Mouse (Mus musculus): ENCODE results near the gene Lrfn2. TPM values are rescaled to one million over a fixed set of nuclear protein-coding genes. Genes with fewer than 3 reads are reported as not detected.

Lrfn2 gene
- polyA plus RNA-seq (2015; fragmentation: Nextera tagmentation; extraction: Ambion mirVana): not detected in 2 replicates

DNA sequence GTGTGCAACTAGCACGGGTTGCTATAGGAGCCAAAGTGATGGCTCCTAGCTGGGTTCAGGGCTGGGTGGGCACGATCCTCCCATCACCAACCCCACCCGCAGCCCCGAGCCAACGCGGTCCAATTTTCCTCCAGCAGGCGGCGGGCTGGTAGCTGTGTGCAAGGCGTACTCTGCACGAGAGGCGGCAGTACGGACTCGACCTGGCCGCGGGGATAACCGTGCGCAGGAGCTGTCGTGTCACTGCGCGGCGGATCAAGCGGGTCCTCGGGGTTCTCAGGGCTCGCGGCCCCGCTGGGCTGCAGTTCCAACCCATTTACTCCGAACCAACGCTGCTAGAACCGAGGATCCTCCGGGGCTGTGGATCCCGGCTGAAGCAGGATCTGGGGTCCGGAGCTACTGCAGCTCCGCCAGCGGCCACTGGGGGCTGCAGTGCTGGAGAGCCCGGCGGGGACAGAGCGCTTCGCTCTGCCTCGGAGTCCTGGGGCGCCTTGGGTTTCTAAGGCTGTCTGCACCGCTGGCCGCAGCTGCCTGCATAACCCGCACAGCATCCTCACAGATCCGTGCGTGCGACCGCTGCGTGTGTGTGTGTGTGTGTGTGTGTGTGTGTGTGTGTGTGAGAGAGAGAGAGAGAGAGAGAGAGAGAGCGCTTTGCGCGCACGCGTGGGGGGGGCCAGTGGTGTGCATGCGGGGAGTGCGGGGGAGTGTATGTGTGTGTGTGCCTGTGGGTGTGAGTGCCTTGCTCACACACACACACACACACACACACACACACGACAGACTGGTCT lies at the start of gene Lrfn2:
TSS of gene Lrfn2 (plus strand) at position 759 of the 785 bp plus-strand sequence.
- H3K36me3 ChIP-seq (ENCODE audit: control insufficient read depth, insufficient read depth): no peaks in the 10 kb centered on the region
- H3K27me3 ChIP-seq (ENCODE audit: control insufficient read depth, insufficient read depth, low read depth, low read length): peaks cover 25% of the 10 kb centered on the region
- peak within 1 kb of the TSS; percentile 60 for H3K4me2 ChIP-seq (ENCODE audit: low read depth, low read length)
- no peak within 1 kb of the TSS; the same call in 1 of the 2 replicates for H3K9ac ChIP-seq (ENCODE audit: low read depth, low read length)
- H3K4me3 ChIP-seq (ENCODE audit: low read depth, low read length): peak within 1 kb of the TSS; percentile 49
- ATAC-seq (ENCODE audit: low read depth): peak; percentile 62; the same call in 1 of the 2 replicates
- no peak within 1 kb of the TSS for H3K27ac ChIP-seq (ENCODE audit: low read length)
- H3K4me1 ChIP-seq (ENCODE audit: control insufficient read depth, low read depth, low read length): no peaks in the 10 kb centered on the region
- H3K9me3 ChIP-seq (replicated peaks; ENCODE audit: control insufficient read depth, low read length): no peaks in the 10 kb centered on the region
- 1% methylated on average over 55 of the region's 56 CpGs for WGBS (ENCODE audit: insufficient replicate concordance)

DNA sequence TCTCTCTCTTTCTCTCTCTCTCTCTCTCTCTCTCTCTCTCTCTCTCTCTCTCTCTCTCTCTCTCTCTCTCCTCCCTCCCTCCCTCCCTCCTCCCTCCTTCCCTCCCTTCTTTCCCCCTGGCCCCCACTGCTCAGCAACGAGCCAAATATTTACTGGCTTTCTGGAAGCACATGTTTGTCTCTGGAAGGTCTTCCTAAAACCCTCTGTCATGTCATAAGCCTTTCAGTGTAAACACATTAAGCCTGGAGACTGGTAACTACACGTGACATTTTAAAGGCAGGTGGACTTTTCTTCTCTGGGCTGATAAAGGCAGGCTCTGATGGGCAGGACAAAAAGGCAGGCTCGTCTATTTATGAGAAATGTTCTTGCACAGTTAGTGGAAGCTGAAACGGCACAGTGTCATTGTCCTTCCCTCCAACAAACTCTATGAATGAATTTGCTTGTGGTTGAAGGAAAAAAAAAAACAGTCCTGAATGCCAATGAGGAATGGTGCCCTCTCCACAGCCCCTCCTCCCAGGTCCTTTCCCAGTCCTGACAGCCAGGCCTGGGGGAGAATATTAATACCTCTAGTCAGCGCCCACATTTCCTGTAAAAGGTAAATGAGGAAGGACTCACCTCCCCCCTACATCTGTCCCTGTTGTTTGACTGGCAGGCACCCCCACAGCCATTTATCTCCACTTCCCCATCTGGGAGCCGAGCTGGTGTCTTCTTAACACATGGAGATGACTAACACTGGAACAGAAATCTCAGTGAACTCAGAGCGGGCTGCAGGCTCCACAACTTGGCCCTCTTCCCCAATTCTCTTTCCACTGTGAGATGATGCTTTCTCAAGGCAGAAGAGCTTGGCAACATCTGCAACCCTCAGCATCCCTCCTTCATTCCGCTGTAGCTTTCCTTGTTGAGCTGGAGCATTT lies 44.5 kb upstream of the Lrfn2 start:
- 25% methylated on average over 8 of the region's 8 CpGs for WGBS (ENCODE audit: insufficient replicate concordance)
- H3K36me3 ChIP-seq (ENCODE audit: control insufficient read depth, insufficient read depth): no peaks in the 10 kb centered on the region
- H3K27ac ChIP-seq (ENCODE audit: low read length): no peak overlapping the region
- ATAC-seq (ENCODE audit: low read depth): no peak
- no peak overlapping the region for H3K4me2 ChIP-seq (ENCODE audit: low read depth, low read length)
- no peak overlapping the region for H3K4me3 ChIP-seq (ENCODE audit: low read depth, low read length)
- no peaks in the 10 kb centered on the region for H3K9me3 ChIP-seq (replicated peaks; ENCODE audit: control insufficient read depth, low read length)
- H3K4me1 ChIP-seq (ENCODE audit: control insufficient read depth, low read depth, low read length): no peaks in the 10 kb centered on the region
- H3K9ac ChIP-seq (ENCODE audit: low read depth, low read length): no peak overlapping the region
- H3K27me3 ChIP-seq (ENCODE audit: control insufficient read depth, insufficient read depth, low read depth, low read length): no peaks in the 10 kb centered on the region

DNA sequence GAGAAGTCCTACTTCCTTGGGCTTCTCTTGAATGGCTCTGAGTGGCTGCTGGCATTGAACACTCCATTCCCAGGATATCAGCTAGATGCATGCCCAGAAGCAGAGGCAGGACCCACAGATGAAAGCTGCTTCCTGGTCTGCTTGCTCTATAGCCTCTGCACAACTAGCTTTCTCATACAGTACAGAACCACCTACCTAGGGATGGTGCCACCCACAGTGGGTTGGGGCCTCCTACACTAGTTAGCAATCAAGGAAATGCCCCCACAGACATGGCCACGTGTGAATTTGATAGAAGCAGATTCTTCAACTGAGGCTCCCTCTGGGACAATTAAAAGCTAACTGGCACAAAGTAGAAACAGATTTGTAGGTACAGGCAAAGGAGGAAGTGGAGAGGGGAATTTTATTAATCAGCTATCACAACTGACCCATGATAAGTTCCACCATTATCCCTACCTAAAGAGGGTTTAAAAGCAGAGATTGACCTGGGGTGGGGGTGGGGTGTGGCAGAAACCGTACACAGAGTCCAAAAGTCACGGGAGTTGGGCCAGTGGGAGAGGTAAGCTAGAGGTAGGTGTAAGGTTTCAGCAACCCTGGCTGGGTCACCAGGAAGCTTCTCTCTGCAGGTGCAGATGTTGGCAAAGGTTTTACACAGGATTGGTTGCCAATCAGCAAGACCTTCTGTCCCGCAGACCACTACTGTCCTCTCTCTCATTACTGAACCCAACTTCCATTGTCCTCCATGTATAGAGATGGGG lies 26.7 kb upstream of the Lrfn2 start:
- Histone ChIP-seq H3K4me3 (ENCODE audit: low read depth, low read length) (no peak overlapping the region), H3K4me2 (ENCODE audit: low read depth, low read length) (no peak overlapping the region), H3K27me3 (ENCODE audit: control insufficient read depth, insufficient read depth, low read depth, low read length) (no peaks in the 10 kb centered on the region), H3K36me3 (ENCODE audit: control insufficient read depth, insufficient read depth) (no peaks in the 10 kb centered on the region), H3K9me3 (replicated peaks; ENCODE audit: control insufficient read depth, low read length) (no peaks in the 10 kb centered on the region), H3K4me1 (ENCODE audit: control insufficient read depth, low read depth, low read length) (no peaks in the 10 kb centered on the region), H3K27ac (ENCODE audit: low read length) (no peak overlapping the region), H3K9ac (ENCODE audit: low read depth, low read length) (no peak overlapping the region)
- no peak for ATAC-seq (ENCODE audit: low read depth)
- 48% methylated on average over 4 of the region's 4 CpGs for WGBS (ENCODE audit: insufficient replicate concordance)

DNA sequence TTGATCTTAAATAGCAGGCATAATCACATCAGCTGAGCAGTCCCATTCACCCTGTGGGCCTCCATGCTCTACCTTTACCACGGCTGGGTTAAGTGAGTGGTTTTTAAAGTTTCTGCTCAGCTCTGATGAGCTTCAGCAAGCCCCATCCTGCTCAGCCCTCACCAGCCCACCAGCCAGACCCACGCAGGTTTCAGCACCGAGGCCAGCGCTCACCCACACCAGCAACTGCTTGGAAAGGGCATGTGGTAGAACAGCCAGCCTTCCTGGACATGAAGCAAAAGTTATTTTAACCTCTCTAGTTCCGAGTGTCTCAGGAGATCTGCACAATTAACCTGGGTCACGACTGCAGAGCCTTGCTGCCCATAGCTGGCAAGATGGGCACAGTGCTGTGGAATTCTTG lies 18.7 kb upstream of the Lrfn2 start:
- no peak for ATAC-seq (ENCODE audit: low read depth)
- Histone ChIP-seq H3K4me1 (ENCODE audit: control insufficient read depth, low read depth, low read length) (no peaks in the 10 kb centered on the region), H3K4me3 (ENCODE audit: low read depth, low read length) (no peak overlapping the region), H3K36me3 (ENCODE audit: control insufficient read depth, insufficient read depth) (no peaks in the 10 kb centered on the region), H3K4me2 (ENCODE audit: low read depth, low read length) (no peak overlapping the region), H3K27ac (ENCODE audit: low read length) (no peak overlapping the region), H3K27me3 (ENCODE audit: control insufficient read depth, insufficient read depth, low read depth, low read length) (no peaks in the 10 kb centered on the region), H3K9me3 (replicated peaks; ENCODE audit: control insufficient read depth, low read length) (no peaks in the 10 kb centered on the region), H3K9ac (ENCODE audit: low read depth, low read length) (no peak overlapping the region)
- WGBS (ENCODE audit: insufficient replicate concordance): 24% methylated on average over 6 of the region's 6 CpGs

DNA sequence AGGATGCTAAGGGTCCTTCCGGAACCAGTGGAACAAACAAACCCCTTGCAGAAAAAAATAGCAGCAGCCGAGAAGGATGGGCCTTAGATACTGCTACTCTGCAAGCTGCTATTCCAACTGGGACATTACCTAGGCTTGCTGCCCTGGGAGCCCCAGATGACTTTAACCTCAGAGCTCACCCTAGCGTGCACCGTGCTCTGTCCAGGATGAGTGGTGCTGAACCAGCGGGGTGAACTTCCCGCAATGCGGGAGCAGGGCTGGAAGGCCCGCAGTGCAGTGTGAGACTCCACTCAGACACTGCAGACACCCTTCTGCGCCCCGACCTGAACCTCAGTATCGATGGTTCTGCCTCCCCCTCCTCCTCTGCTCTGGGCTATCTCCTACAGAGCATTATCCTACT lies 14.8 kb upstream of the Lrfn2 start:
- no peak for ATAC-seq (ENCODE audit: low read depth)
- no peak overlapping the region for H3K9ac ChIP-seq (ENCODE audit: low read depth, low read length)
- no peaks in the 10 kb centered on the region for H3K9me3 ChIP-seq (replicated peaks; ENCODE audit: control insufficient read depth, low read length)
- WGBS (ENCODE audit: insufficient replicate concordance): 10% methylated on average over 11 of the region's 11 CpGs
- H3K4me3 ChIP-seq (ENCODE audit: low read depth, low read length): no peak overlapping the region
- H3K4me2 ChIP-seq (ENCODE audit: low read depth, low read length): no peak overlapping the region
- H3K27ac ChIP-seq (ENCODE audit: low read length): no peak overlapping the region
- no peaks in the 10 kb centered on the region for H3K36me3 ChIP-seq (ENCODE audit: control insufficient read depth, insufficient read depth)
- H3K27me3 ChIP-seq (ENCODE audit: control insufficient read depth, insufficient read depth, low read depth, low read length): no peaks in the 10 kb centered on the region
- no peaks in the 10 kb centered on the region for H3K4me1 ChIP-seq (ENCODE audit: control insufficient read depth, low read depth, low read length)

DNA sequence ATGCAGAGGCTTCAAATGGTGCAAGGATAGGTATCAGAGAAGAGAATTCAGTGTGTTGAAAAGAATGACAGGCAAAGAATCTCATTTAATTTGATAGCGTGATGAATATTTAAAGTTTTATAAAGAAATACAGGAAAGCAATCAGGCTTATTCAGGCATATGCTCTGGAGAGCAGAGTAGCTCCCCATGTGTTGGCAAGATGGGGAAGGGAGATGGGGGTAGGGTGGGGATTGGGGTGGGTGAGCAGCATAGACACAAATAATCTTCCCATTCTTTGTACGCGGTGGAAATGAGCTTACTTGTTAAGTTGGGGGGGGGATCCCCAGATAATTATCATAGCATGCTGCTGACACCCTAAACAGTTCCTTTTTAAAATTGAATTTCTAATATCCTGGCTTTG lies 13.7 kb upstream of the Lrfn2 start:
- Histone ChIP-seq H3K27me3 (ENCODE audit: control insufficient read depth, insufficient read depth, low read depth, low read length) (no peaks in the 10 kb centered on the region), H3K36me3 (ENCODE audit: control insufficient read depth, insufficient read depth) (no peaks in the 10 kb centered on the region), H3K9me3 (replicated peaks; ENCODE audit: control insufficient read depth, low read length) (no peaks in the 10 kb centered on the region), H3K9ac (ENCODE audit: low read depth, low read length) (no peak overlapping the region), H3K4me3 (ENCODE audit: low read depth, low read length) (no peak overlapping the region), H3K27ac (ENCODE audit: low read length) (no peak overlapping the region), H3K4me2 (ENCODE audit: low read depth, low read length) (no peak overlapping the region), H3K4me1 (ENCODE audit: control insufficient read depth, low read depth, low read length) (no peaks in the 10 kb centered on the region)
- ATAC-seq (ENCODE audit: low read depth): no peak
- WGBS (ENCODE audit: insufficient replicate concordance): 81% methylated on average over 3 of the region's 3 CpGs

DNA sequence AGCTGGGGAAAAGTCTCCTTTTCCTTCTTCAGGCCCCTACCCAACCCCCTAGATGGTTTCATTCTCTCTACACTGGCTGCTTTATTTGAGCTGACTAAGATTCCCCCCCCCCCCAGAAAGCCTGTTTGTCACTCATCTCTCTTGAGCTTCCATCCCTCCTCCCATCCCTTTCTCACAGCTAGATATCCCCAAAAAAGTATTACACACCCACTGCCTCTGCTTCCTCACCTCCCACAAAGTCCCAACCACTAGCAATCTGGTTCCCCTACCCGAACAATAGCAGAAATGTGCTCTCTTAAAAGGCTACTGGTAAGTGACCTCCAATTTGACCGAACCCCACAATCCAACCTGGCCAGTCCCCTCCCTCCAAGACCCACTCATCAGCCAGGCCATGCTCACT lies 9.3 kb upstream of the Lrfn2 start:
- Histone ChIP-seq H3K4me1 (ENCODE audit: control insufficient read depth, low read depth, low read length) (no peaks in the 10 kb centered on the region), H3K9me3 (replicated peaks; ENCODE audit: control insufficient read depth, low read length) (no peaks in the 10 kb centered on the region), H3K4me3 (ENCODE audit: low read depth, low read length) (no peak overlapping the region), H3K9ac (ENCODE audit: low read depth, low read length) (no peak overlapping the region), H3K4me2 (ENCODE audit: low read depth, low read length) (no peak overlapping the region), H3K27ac (ENCODE audit: low read length) (no peak overlapping the region), H3K27me3 (ENCODE audit: control insufficient read depth, insufficient read depth, low read depth, low read length) (no peaks in the 10 kb centered on the region), H3K36me3 (ENCODE audit: control insufficient read depth, insufficient read depth) (no peaks in the 10 kb centered on the region)
- WGBS (ENCODE audit: insufficient replicate concordance): 55% methylated on average over 2 of the region's 2 CpGs
- ATAC-seq (ENCODE audit: low read depth): no peak

DNA sequence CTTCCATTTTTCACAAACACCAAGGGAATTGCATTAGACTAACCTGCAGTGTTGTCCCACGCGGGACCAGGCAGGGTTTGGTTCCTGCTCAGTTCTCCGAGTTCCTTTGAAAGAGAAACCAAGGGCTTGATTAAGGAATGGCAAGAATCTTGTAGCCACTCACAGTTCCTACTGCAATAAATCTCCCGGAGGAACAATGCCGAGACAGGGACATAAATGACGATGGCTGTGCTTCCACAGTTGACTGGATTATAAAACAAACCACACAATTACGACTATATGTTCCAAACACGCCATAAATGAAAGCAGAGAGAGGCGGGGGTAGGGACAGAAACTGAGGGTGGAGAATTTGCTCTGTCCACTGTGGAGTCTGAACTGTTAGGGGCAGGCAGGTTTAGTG lies 6.8 kb upstream of the Lrfn2 start:
- no peaks in the 10 kb centered on the region for H3K9me3 ChIP-seq (replicated peaks; ENCODE audit: control insufficient read depth, low read length)
- no peak overlapping the region for H3K27ac ChIP-seq (ENCODE audit: low read length)
- H3K27me3 ChIP-seq (ENCODE audit: control insufficient read depth, insufficient read depth, low read depth, low read length): no peaks in the 10 kb centered on the region
- H3K36me3 ChIP-seq (ENCODE audit: control insufficient read depth, insufficient read depth): no peaks in the 10 kb centered on the region
- no peak for ATAC-seq (ENCODE audit: low read depth)
- no peak overlapping the region for H3K4me2 ChIP-seq (ENCODE audit: low read depth, low read length)
- H3K9ac ChIP-seq (ENCODE audit: low read depth, low read length): no peak overlapping the region
- no peak overlapping the region for H3K4me3 ChIP-seq (ENCODE audit: low read depth, low read length)
- 50% methylated on average over 9 of the region's 9 CpGs for WGBS (ENCODE audit: insufficient replicate concordance)
- H3K4me1 ChIP-seq (ENCODE audit: control insufficient read depth, low read depth, low read length): no peaks in the 10 kb centered on the region
